Mouse (Mus musculus) lung, adult 18-20 months (tissue): ENCODE measurements around the gene Dnase1l1.
A peak's percentile ranks its signal among the peaks of the same experiment; 100 is the strongest.

Experiments
- DNase-seq, 2 experiments: peaks; one replicate each; pipeline ENCODE4 v3.0.0; 2022; ENCODE audit warnings: mixed read lengths in 2 of 2

Dnase1l1 gene

GRCm38 (mm10) chrX:74281732-74282394, at the start of gene Dnase1l1, which contains the start of gene Taz:
Gene Dnase1l1 (minus strand): TSS chrX:74282337.
Gene Taz (plus strand): TSS chrX:74281912.
- DNase-seq = peak; percentile 93 to 95

GRCm38 (mm10) chrX:74330166-74330930, 48.2 kb upstream of the Dnase1l1 start:
- no peak for DNase-seq

GRCm38 (mm10) chrX:74329215-74329671, 47.1 kb upstream of the Dnase1l1 start:
- DNase-seq = no peak

GRCm38 (mm10) chrX:74328725-74329161, 46.6 kb upstream of the Dnase1l1 start, which contains the start of gene Plxna3:
Gene Plxna3 (plus strand): TSS chrX:74329066.
- DNase-seq = peak; percentile 63 to 73

GRCm38 (mm10) chrX:74312540-74313464, 30.7 kb upstream of the Dnase1l1 start, which contains the start of gene Fam50a:
Gene Fam50a (plus strand): TSS chrX:74313033.
- DNase-seq = peak; percentile 91

- peak; percentile 68 to 71 for DNase-seq
These were observed 22.9 kb upstream of the Dnase1l1 start, which contains the start of gene Gdi1 for GRCm38 (mm10) chrX:74304867-74305700. Gene Gdi1 (plus strand): TSS chrX:74304998.

GRCm38 (mm10) chrX:74299721-74300120, 17.6 kb upstream of the Dnase1l1 start:
- no peak for DNase-seq

- DNase-seq = no peak
These were observed 16.2 kb upstream of the Dnase1l1 start for GRCm38 (mm10) chrX:74298348-74298747.

GRCm38 (mm10) chrX:74296538-74297448, 14.7 kb upstream of the Dnase1l1 start, which contains the start of gene Atp6ap1:
Gene Atp6ap1 (plus strand): TSS chrX:74297097.
- peak; percentile 96 for DNase-seq

GRCm38 (mm10) chrX:74293431-74293830, 11.3 kb upstream of the Dnase1l1 start:
- DNase-seq = no peak

GRCm38 (mm10) chrX:74283092-74283437, 928 bp upstream of the Dnase1l1 start:
- DNase-seq = no peak

- DNase-seq = peak; percentile 88 to 91
These were observed 406 bp upstream of the Dnase1l1 start for GRCm38 (mm10) chrX:74282395-74283091.

GRCm38 (mm10) chrX:74281041-74281731, 951 bp downstream of the Dnase1l1 start:
- DNase-seq = no peak

GRCm38 (mm10) chrX:74277916-74278315, 4.2 kb downstream of the Dnase1l1 start:
- DNase-seq = no peak

GRCm38 (mm10) chrX:74273422-74274322, 8.5 kb downstream of the Dnase1l1 start:
- DNase-seq = no peak

- peak; percentile 31 to 51 for DNase-seq
These were observed 11.1 kb downstream of the Dnase1l1 start for GRCm38 (mm10) chrX:74270902-74271551.
